Mouse (Mus musculus): Measurements from ENCODE around the gene Ascl5. TPM values are rescaled to one million over a fixed set of nuclear protein-coding genes. Genes with fewer than 3 reads are reported as not detected.

Gene Ascl5
- total and polyA plus RNA-seq, 2 experiments from 2014 or later = not detected

DNA sequence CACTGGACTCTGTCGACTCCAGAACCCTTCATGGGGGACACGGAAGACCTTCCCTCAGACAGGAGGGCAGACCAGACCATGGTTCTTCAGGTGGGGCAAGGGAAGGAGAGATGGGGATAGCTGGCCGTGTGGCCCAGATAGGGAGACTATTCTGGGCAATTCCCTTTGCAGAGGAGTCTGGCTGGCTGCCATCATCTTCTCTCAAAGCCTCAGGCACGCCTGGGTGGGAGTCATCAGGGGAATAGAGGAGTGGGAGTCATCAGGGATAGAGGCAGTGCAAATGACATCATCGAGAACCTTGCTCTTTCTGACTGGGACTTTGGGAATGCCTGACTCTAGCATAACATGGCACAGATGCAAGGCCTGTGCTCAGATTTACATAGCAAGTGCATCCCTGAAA is 13.4 kb downstream of the Ascl5 start:
- WGBS = 25% methylated on average over 5 of the region's 5 CpGs
- Histone ChIP-seq H3K9ac (replicated peaks; ENCODE audit: low read depth, low read length) (no peak overlapping the region), H3K27ac (ENCODE audit: low read depth) (no peak overlapping the region), H3K27me3 (ENCODE audit: control insufficient read depth, insufficient read depth, low read length) (no peaks in the 10 kb centered on the region; the same call in 1 of the 2 replicates), H3K36me3 (replicated peaks; ENCODE audit: control insufficient read depth, insufficient read depth, low read length) (no peaks in the 10 kb centered on the region), H3K9me3 (replicated peaks; ENCODE audit: control insufficient read depth, low read length) (no peaks in the 10 kb centered on the region), H3K4me2 (ENCODE audit: low read depth, low read length) (no peak overlapping the region), H3K4me1 (ENCODE audit: control insufficient read depth, insufficient read depth) (no peaks in the 10 kb centered on the region), H3K4me3 (ENCODE audit: low read depth, low read length) (no peak overlapping the region)
- no peak for TF ChIP-seq CTCF (IDR thresholded peaks at IDR 0.05; ENCODE audit: low read depth)
- DNase-seq (ENCODE audit: low spot score) = no peak
- no peak for ATAC-seq (ENCODE audit: insufficient read depth, low read depth)

- no peak overlapping the region for H3K9ac ChIP-seq (replicated peaks; ENCODE audit: low read depth, low read length)
- no peak overlapping the region for H3K4me2 ChIP-seq (ENCODE audit: low read depth, low read length)
- H3K4me3 ChIP-seq (ENCODE audit: low read depth, low read length) = no peak overlapping the region
- 44% methylated on average over 1 of the region's 1 CpGs for WGBS
- H3K36me3 ChIP-seq (replicated peaks; ENCODE audit: control insufficient read depth, insufficient read depth, low read length) = no peaks in the 10 kb centered on the region
- no peaks in the 10 kb centered on the region for H3K4me1 ChIP-seq (ENCODE audit: control insufficient read depth, insufficient read depth)
- DNase-seq (ENCODE audit: low spot score) (no peak), ATAC-seq (ENCODE audit: insufficient read depth, low read depth) (no peak)
- no peak overlapping the region for H3K27ac ChIP-seq (ENCODE audit: low read depth)
- no peaks in the 10 kb centered on the region for H3K9me3 ChIP-seq (replicated peaks; ENCODE audit: control insufficient read depth, low read length)
- H3K27me3 ChIP-seq (ENCODE audit: control insufficient read depth, insufficient read depth, low read length) = no peaks in the 10 kb centered on the region; the same call in 1 of the 2 replicates
- TF ChIP-seq EP300 (IDR thresholded peaks at IDR 0.05; ENCODE audit: low read depth) = no peak
- TF ChIP-seq CTCF (IDR thresholded peaks at IDR 0.05; ENCODE audit: low read depth) = no peak
These were observed 16.0 kb downstream of the Ascl5 start for GRCm38 (mm10) chr1:136066621-136067020.

- no peak overlapping the region for H3K4me3 ChIP-seq (ENCODE audit: low read depth, low read length)
- no peaks in the 10 kb centered on the region for H3K9me3 ChIP-seq (replicated peaks; ENCODE audit: control insufficient read depth, low read length)
- DNase-seq (ENCODE audit: low spot score) (no peak), ATAC-seq (ENCODE audit: insufficient read depth, low read depth) (no peak)
- no peak overlapping the region for H3K4me2 ChIP-seq (ENCODE audit: low read depth, low read length)
- no peaks in the 10 kb centered on the region; the same call in 1 of the 2 replicates for H3K27me3 ChIP-seq (ENCODE audit: control insufficient read depth, insufficient read depth, low read length)
- no peaks in the 10 kb centered on the region for H3K36me3 ChIP-seq (replicated peaks; ENCODE audit: control insufficient read depth, insufficient read depth, low read length)
- H3K9ac ChIP-seq (replicated peaks; ENCODE audit: low read depth, low read length) = no peak overlapping the region
- WGBS = 64% methylated on average over 3 of the region's 3 CpGs
- H3K27ac ChIP-seq (ENCODE audit: low read depth) = no peak overlapping the region
- no peaks in the 10 kb centered on the region for H3K4me1 ChIP-seq (ENCODE audit: control insufficient read depth, insufficient read depth)
- no peak for TF ChIP-seq EP300 (IDR thresholded peaks at IDR 0.05; ENCODE audit: low read depth)
- TF ChIP-seq CTCF (IDR thresholded peaks at IDR 0.05; ENCODE audit: low read depth) = no peak
These were observed 17.0 kb downstream of the Ascl5 start for GRCm38 (mm10) chr1:136067579-136067978.

- TF ChIP-seq EP300 (IDR thresholded peaks at IDR 0.05; ENCODE audit: low read depth) = no peak
- peak; percentile 71 for TF ChIP-seq CTCF (IDR thresholded peaks at IDR 0.05; ENCODE audit: low read depth)
- Histone ChIP-seq H3K36me3 (replicated peaks; ENCODE audit: control insufficient read depth, insufficient read depth, low read length) (no peaks in the 10 kb centered on the region), H3K27ac (ENCODE audit: low read depth) (no peak overlapping the region), H3K4me2 (ENCODE audit: low read depth, low read length) (no peak overlapping the region), H3K9me3 (replicated peaks; ENCODE audit: control insufficient read depth, low read length) (no peaks in the 10 kb centered on the region), H3K4me1 (ENCODE audit: control insufficient read depth, insufficient read depth) (no peaks in the 10 kb centered on the region; the same call in 1 of the 2 replicates), H3K9ac (replicated peaks; ENCODE audit: low read depth, low read length) (no peak overlapping the region), H3K27me3 (ENCODE audit: control insufficient read depth, insufficient read depth, low read length) (0 out of 2 replicates have a peak, but pooled peaks cover 7% of the 10 kb centered on the region), H3K4me3 (ENCODE audit: low read depth, low read length) (no peak overlapping the region)
- peak; percentile 41; the same call in 1 of the 2 replicates for ATAC-seq (ENCODE audit: insufficient read depth, low read depth)
- peak; percentile 24 for DNase-seq (ENCODE audit: low spot score)
- whole genome bisulfite sequencing = 8% methylated on average over 3 of the region's 3 CpGs
These were observed 25.5 kb downstream of the Ascl5 start for GRCm38 (mm10) chr1:136076086-136076485.

- WGBS = 37% methylated on average over 4 of the region's 4 CpGs
- Histone ChIP-seq H3K27ac (ENCODE audit: low read depth) (no peak overlapping the region), H3K4me1 (ENCODE audit: control insufficient read depth, insufficient read depth) (no peaks in the 10 kb centered on the region; the same call in 1 of the 2 replicates), H3K9ac (replicated peaks; ENCODE audit: low read depth, low read length) (no peak overlapping the region), H3K4me2 (ENCODE audit: low read depth, low read length) (no peak overlapping the region), H3K27me3 (ENCODE audit: control insufficient read depth, insufficient read depth, low read length) (0 out of 2 replicates have a peak, but pooled peaks cover 7% of the 10 kb centered on the region), H3K9me3 (replicated peaks; ENCODE audit: control insufficient read depth, low read length) (no peaks in the 10 kb centered on the region; the same call in 1 of the 2 replicates), H3K4me3 (ENCODE audit: low read depth, low read length) (no peak overlapping the region), H3K36me3 (replicated peaks; ENCODE audit: control insufficient read depth, insufficient read depth, low read length) (no peaks in the 10 kb centered on the region)
- ATAC-seq (ENCODE audit: insufficient read depth, low read depth) = no peak
- TF ChIP-seq EP300 (IDR thresholded peaks at IDR 0.05; ENCODE audit: low read depth) (no peak), CTCF (IDR thresholded peaks at IDR 0.05; ENCODE audit: low read depth) (no peak)
- DNase-seq (ENCODE audit: low spot score) = no peak
These were observed 27.1 kb downstream of the Ascl5 start for GRCm38 (mm10) chr1:136077656-136078055.

DNA sequence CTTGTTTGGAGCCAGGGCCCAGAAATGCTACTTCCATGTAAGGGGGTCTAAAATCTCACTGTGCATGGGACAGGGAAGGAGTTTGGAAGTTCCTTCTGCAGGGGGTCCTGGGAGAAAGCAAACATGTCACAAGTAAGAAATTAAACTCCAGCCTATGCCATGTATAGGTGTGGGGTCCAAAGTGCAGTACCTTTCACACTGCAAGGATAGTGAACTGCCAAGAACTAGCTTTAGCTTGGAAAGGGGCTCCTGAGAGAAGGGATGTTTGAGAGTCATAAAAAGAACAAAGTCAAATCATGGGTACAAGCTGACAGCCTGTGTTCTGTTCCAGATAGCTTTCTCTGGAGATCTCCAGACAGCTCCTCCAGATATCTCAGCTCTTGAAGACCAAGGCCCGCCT is 30.6 kb downstream of the Ascl5 start:
- no peaks in the 10 kb centered on the region for H3K36me3 ChIP-seq (replicated peaks; ENCODE audit: control insufficient read depth, insufficient read depth, low read length)
- 71% methylated on average over 1 of the region's 1 CpGs for WGBS
- H3K27me3 ChIP-seq (ENCODE audit: control insufficient read depth, insufficient read depth, low read length) = peaks cover 10% of the 10 kb centered on the region; the same call in 1 of the 2 replicates
- no peak overlapping the region for H3K4me2 ChIP-seq (ENCODE audit: low read depth, low read length)
- H3K9me3 ChIP-seq (replicated peaks; ENCODE audit: control insufficient read depth, low read length) = no peaks in the 10 kb centered on the region; the same call in 1 of the 2 replicates
- TF ChIP-seq CTCF (IDR thresholded peaks at IDR 0.05; ENCODE audit: low read depth) (no peak), EP300 (IDR thresholded peaks at IDR 0.05; ENCODE audit: low read depth) (no peak)
- ATAC-seq (ENCODE audit: insufficient read depth, low read depth) (no peak), DNase-seq (ENCODE audit: low spot score) (no peak)
- H3K27ac ChIP-seq (ENCODE audit: low read depth) = no peak overlapping the region
- no peak overlapping the region for H3K9ac ChIP-seq (replicated peaks; ENCODE audit: low read depth, low read length)
- H3K4me1 ChIP-seq (ENCODE audit: control insufficient read depth, insufficient read depth) = peaks cover 5% of the 10 kb centered on the region; the same call in 1 of the 2 replicates
- H3K4me3 ChIP-seq (ENCODE audit: low read depth, low read length) = no peak overlapping the region

Data from heart, postnatal 0 days (tissue).